In genomic region chr15:24053197-24053596, GRCm38 (mm10) we compare ENCODE assay signal across 29 mouse cellular contexts.
DNase-seq lines count a peak whose midpoint lies in the region; ATAC-seq and TF ChIP-seq lines count a peak whose summit lies in the region.
"Had no signal": no experiment of that assay in that cellular context is flagged by ENCODE, and none has a peak within 500 bp of the region (broad histone marks: within the 10 kb centered on the region; RNA-seq: fewer than 3 reads in every experiment).

No protein-coding gene starts in this region.

- H3K27me3 ChIP-seq in midbrain, embryonic 11.5 days (ENCODE audit: control insufficient read depth, insufficient read depth, low read length), result no peaks in the 10 kb centered on the region
- no peaks in the 10 kb centered on the region for H3K27me3 ChIP-seq in midbrain, embryonic 10.5 days (ENCODE audit: low read depth, poor library complexity, severe bottlenecking)
- no peaks in the 10 kb centered on the region for H3K27me3 ChIP-seq in hindbrain, embryonic 12.5 days
- H3K27me3 ChIP-seq in hindbrain, postnatal 0 days (ENCODE audit: insufficient read depth, low read length), result no peaks in the 10 kb centered on the region
- no peaks in the 10 kb centered on the region for H3K27me3 ChIP-seq in midbrain, postnatal 0 days (ENCODE audit: insufficient read depth, low read length)
- H3K27me3 ChIP-seq in heart, adult 2 months (ENCODE audit: control insufficient read depth, insufficient read depth, low read length), result no peaks in the 10 kb centered on the region
- H3K27me3 ChIP-seq: CH12.LX; embryonic facial prominence, embryonic 12.5 days; forebrain, embryonic 13.5 days; heart, embryonic 12.5 days; kidney, embryonic 15.5 days; limb, embryonic 12.5 days; stomach, embryonic 15.5 days had no signal

- no peak for TF ChIP-seq POLR2A in heart, adult 2 months (IDR thresholded peaks at IDR 0.05; ENCODE audit: insufficient read depth, low read depth, low read length)

- H3K4me2 ChIP-seq in midbrain, embryonic 11.5 days, result no peak overlapping the region
- no peak overlapping the region for H3K4me2 ChIP-seq in hindbrain, embryonic 12.5 days (replicated peaks)
- no peak overlapping the region for H3K4me2 ChIP-seq in hindbrain, postnatal 0 days (ENCODE audit: low read depth, low read length)
- H3K4me2 ChIP-seq in midbrain, postnatal 0 days (ENCODE audit: low read depth, low read length, poor library complexity, severe bottlenecking), result no peak overlapping the region
- H3K4me2 ChIP-seq: embryonic facial prominence, embryonic 12.5 days; forebrain, embryonic 13.5 days; heart, embryonic 12.5 days; kidney, embryonic 15.5 days; limb, embryonic 12.5 days; liver, embryonic 11.5 days; stomach, embryonic 15.5 days had no signal

- H3K27ac ChIP-seq in midbrain, embryonic 11.5 days (ENCODE audit: low read depth, low read length), result no peak overlapping the region
- H3K27ac ChIP-seq in midbrain, embryonic 10.5 days (replicated peaks), result no peak overlapping the region
- no peak overlapping the region for H3K27ac ChIP-seq in hindbrain, embryonic 12.5 days
- no peak overlapping the region for H3K27ac ChIP-seq in hindbrain, postnatal 0 days
- no peak overlapping the region for H3K27ac ChIP-seq in midbrain, postnatal 0 days (ENCODE audit: low read depth, low read length)
- H3K27ac ChIP-seq in heart, adult 2 months, result no peak overlapping the region
- H3K27ac ChIP-seq: embryonic facial prominence, embryonic 12.5 days; forebrain, embryonic 13.5 days; kidney, embryonic 15.5 days; limb, embryonic 12.5 days; stomach, embryonic 15.5 days had no signal

- intact Hi-C loops in gastrocnemius, postnatal 14 days (cut with DNase I; ENCODE audit: low total_unique reads), result no loop called here
- intact Hi-C loops in heart, adult 2 months (cut with DNase I), result no loop called here

- H3K9me3 ChIP-seq in midbrain, embryonic 11.5 days (ENCODE audit: control insufficient read depth, low read length), result no peaks in the 10 kb centered on the region
- no peaks in the 10 kb centered on the region; the same call in 1 of the 2 replicates for H3K9me3 ChIP-seq in midbrain, embryonic 10.5 days (replicated peaks)
- H3K9me3 ChIP-seq in hindbrain, embryonic 12.5 days (replicated peaks), result no peaks in the 10 kb centered on the region
- no peaks in the 10 kb centered on the region for H3K9me3 ChIP-seq in hindbrain, postnatal 0 days (ENCODE audit: low read length)
- no peaks in the 10 kb centered on the region for H3K9me3 ChIP-seq in midbrain, postnatal 0 days (ENCODE audit: low read length)
- H3K9me3 ChIP-seq: forebrain, embryonic 13.5 days; G1E; heart, embryonic 12.5 days; kidney, embryonic 15.5 days; stomach, embryonic 15.5 days had no signal

- TF ChIP-seq CTCF in hindbrain, postnatal 0 days (IDR thresholded peaks at IDR 0.05; ENCODE audit: low read depth), result no peak
- TF ChIP-seq CTCF in midbrain, postnatal 0 days (IDR thresholded peaks at IDR 0.05), result no peak
- TF ChIP-seq CTCF in heart, adult 2 months (IDR thresholded peaks at IDR 0.05), result no peak

- no peaks in the 10 kb centered on the region for H3K4me1 ChIP-seq in midbrain, embryonic 11.5 days (ENCODE audit: control insufficient read depth, insufficient read depth, low read length)
- no peaks in the 10 kb centered on the region for H3K4me1 ChIP-seq in midbrain, embryonic 10.5 days
- no peaks in the 10 kb centered on the region for H3K4me1 ChIP-seq in hindbrain, embryonic 12.5 days
- H3K4me1 ChIP-seq in hindbrain, postnatal 0 days (ENCODE audit: insufficient read depth, low read length), result no peaks in the 10 kb centered on the region
- H3K4me1 ChIP-seq in midbrain, postnatal 0 days (ENCODE audit: insufficient read depth, low read length), result no peaks in the 10 kb centered on the region
- H3K4me1 ChIP-seq in heart, adult 2 months (ENCODE audit: control insufficient read depth, insufficient read depth, low read length), result no peaks in the 10 kb centered on the region
- H3K4me1 ChIP-seq: embryonic facial prominence, embryonic 12.5 days; forebrain, embryonic 13.5 days; heart, embryonic 12.5 days; kidney, embryonic 15.5 days; limb, embryonic 12.5 days; stomach, embryonic 15.5 days had no signal

- no peaks in the 10 kb centered on the region for H3K79me2 ChIP-seq in heart, adult 2 months (replicated peaks; ENCODE audit: control insufficient read depth, insufficient read depth, low read length)

- no peak for TF ChIP-seq EP300 in heart, adult 2 months (IDR thresholded peaks at IDR 0.05; ENCODE audit: insufficient read depth, low read depth, low read length)

- H3K9ac ChIP-seq in midbrain, embryonic 11.5 days (ENCODE audit: low read length), result no peak overlapping the region
- H3K9ac ChIP-seq in hindbrain, embryonic 12.5 days, result no peak overlapping the region
- H3K9ac ChIP-seq in hindbrain, postnatal 0 days (replicated peaks; ENCODE audit: low read length), result no peak overlapping the region
- no peak overlapping the region for H3K9ac ChIP-seq in midbrain, postnatal 0 days (replicated peaks; ENCODE audit: low read length, poor library complexity, severe bottlenecking)
- H3K9ac ChIP-seq in heart, adult 2 months (ENCODE audit: low read depth, low read length), result no peak overlapping the region
- H3K9ac ChIP-seq: embryonic facial prominence, embryonic 12.5 days; forebrain, embryonic 13.5 days; heart, embryonic 12.5 days; kidney, embryonic 15.5 days; limb, embryonic 12.5 days; liver, postnatal 0 days; stomach, embryonic 15.5 days had no signal

- peak; percentile 58; the same call in 1 of the 2 replicates for ATAC-seq in midbrain, embryonic 11.5 days (ENCODE audit: low FRiP score)
- peak; percentile 95 for ATAC-seq in hindbrain, embryonic 12.5 days (ENCODE audit: low FRiP score)
- ATAC-seq in hindbrain, postnatal 0 days, result no peak
- no peak for ATAC-seq in midbrain, postnatal 0 days (ENCODE audit: low FRiP score)
- ATAC-seq: forebrain, embryonic 13.5 days; intestine, postnatal 0 days; liver, postnatal 0 days; lung, postnatal 0 days had no signal

- H3K36me3 ChIP-seq in midbrain, embryonic 11.5 days (ENCODE audit: control insufficient read depth, insufficient read depth, low read length), result no peaks in the 10 kb centered on the region
- no peaks in the 10 kb centered on the region for H3K36me3 ChIP-seq in midbrain, embryonic 10.5 days
- H3K36me3 ChIP-seq in hindbrain, embryonic 12.5 days, result no peaks in the 10 kb centered on the region
- H3K36me3 ChIP-seq in hindbrain, postnatal 0 days (ENCODE audit: insufficient read depth, low read length), result no peaks in the 10 kb centered on the region
- H3K36me3 ChIP-seq in midbrain, postnatal 0 days (ENCODE audit: insufficient read depth, low read length), result no peaks in the 10 kb centered on the region
- no peaks in the 10 kb centered on the region for H3K36me3 ChIP-seq in heart, adult 2 months (ENCODE audit: control insufficient read depth, insufficient read depth, low read length)
- H3K36me3 ChIP-seq: embryonic facial prominence, embryonic 12.5 days; G1E; heart, embryonic 12.5 days; kidney, embryonic 15.5 days; limb, embryonic 12.5 days; stomach, embryonic 15.5 days had no signal

- DNase-seq in midbrain, embryonic 11.5 days (ENCODE audit: low spot score, missing footprints), result no peak
- no peak for DNase-seq in midbrain, embryonic 10.5 days (ENCODE audit: low spot score)
- DNase-seq in hindbrain, postnatal 0 days (ENCODE audit: low spot score), result peak; percentile 36
- DNase-seq in midbrain, postnatal 0 days (ENCODE audit: low spot score), result peak; percentile 39
- no peak for DNase-seq in right cerebral cortex, adult 18-20 months
- no peak for DNase-seq in gastrocnemius, postnatal 14 days
- no peak for DNase-seq in heart, adult 2 months
- DNase-seq: adrenal gland, adult 2 months; cerebellum, adult 2 months; cerebellum, postnatal 25 days; gastrocnemius, postnatal 10 days; heart, adult 11 months; heart, postnatal 10 days; kidney, postnatal 4 days; liver, postnatal 0 days; right cerebral cortex, postnatal 4 days; thymus, postnatal 25 days had no signal

- WGBS in midbrain, embryonic 11.5 days, result 72% methylated on average over 3 of the region's 3 CpGs
- 80% methylated on average over 3 of the region's 3 CpGs for WGBS in midbrain, embryonic 10.5 days
- WGBS in hindbrain, embryonic 12.5 days, result 45% methylated on average over 3 of the region's 3 CpGs
- WGBS in hindbrain, postnatal 0 days, result 44% methylated on average over 3 of the region's 3 CpGs
- 41% methylated on average over 3 of the region's 3 CpGs for WGBS in midbrain, postnatal 0 days
- whole genome bisulfite sequencing in heart, adult 2 months, result 64% methylated on average over 3 of the region's 3 CpGs

- H3K4me3 ChIP-seq in midbrain, embryonic 11.5 days (ENCODE audit: low read depth, low read length), result no peak overlapping the region
- no peak overlapping the region for H3K4me3 ChIP-seq in midbrain, embryonic 10.5 days
- H3K4me3 ChIP-seq in hindbrain, embryonic 12.5 days, result no peak overlapping the region
- H3K4me3 ChIP-seq in hindbrain, postnatal 0 days (ENCODE audit: low read length), result no peak overlapping the region
- no peak overlapping the region for H3K4me3 ChIP-seq in midbrain, postnatal 0 days (ENCODE audit: low read depth, low read length)
- H3K4me3 ChIP-seq in heart, adult 2 months, result no peak overlapping the region
- H3K4me3 ChIP-seq: embryonic facial prominence, embryonic 12.5 days; forebrain, embryonic 13.5 days; heart, embryonic 12.5 days; kidney, embryonic 15.5 days; limb, embryonic 12.5 days; stomach, embryonic 15.5 days had no signal

Comparison
In these comparisons a context has a peak if more than half of its experiments do, and no peak if none do; other contexts are left out.
1. ATAC-seq: peak in midbrain, embryonic 11.5 days (single experiment) and hindbrain, embryonic 12.5 days (single experiment); none in hindbrain, postnatal 0 days (single experiment) and midbrain, postnatal 0 days (single experiment).
2. DNase-seq: peak in hindbrain, postnatal 0 days (single experiment) and midbrain, postnatal 0 days (single experiment); none in midbrain, embryonic 11.5 days (single experiment), midbrain, embryonic 10.5 days (single experiment), right cerebral cortex, adult 18-20 months (single experiment), gastrocnemius, postnatal 14 days (single experiment) and heart, adult 2 months (0 of 2).